Mouse (Mus musculus) ES-E14 (cell line): ENCODE data around the gene Tfcp2l1. TPM values are rescaled to one million over a fixed set of nuclear protein-coding genes. Genes with fewer than 3 reads are reported as not detected.
"Not testable (repeated sequence)": the region's sequence is repeated elsewhere in the genome, so short reads cannot be mapped to it uniquely, and the experiment has no call there.

ENCODE experiments used
- DNase-seq: peaks from one replicate; pipeline ENCODE4 v3.0.0-alpha.2; 2013; ENCODE audit warnings: low read depth, low spot score
- H3K27ac ChIP-seq: 2 replicates; pipeline ENCODE4 v1.5.1; 2012; ENCODE audit warnings: low read depth, mild to moderate bottlenecking, low read length, moderate library complexity, mixed read lengths; ENCODE audit not compliant: poor library complexity, insufficient read depth, severe bottlenecking
- H3K36me3 ChIP-seq: 2 replicates; pipeline ENCODE4 v1.6.1; 2012; ENCODE audit warnings: mild to moderate bottlenecking, low read length, moderate library complexity, mixed read lengths; ENCODE audit not compliant: control insufficient read depth, poor library complexity, insufficient read depth, severe bottlenecking
- H3K4me1 ChIP-seq, 2 experiments: fragments of 150-350 bp in 1 of 2; sonication (generic) in 1 of 2; 2 replicates each; pipeline ENCODE4 v1.6.1; 2012; ENCODE audit warnings: low read length in 2 of 2, mild to moderate bottlenecking in 1 of 2, mixed read lengths in 1 of 2; ENCODE audit not compliant: control insufficient read depth in 2 of 2, insufficient read depth in 2 of 2, poor library complexity in 1 of 2
- H3K4me3 ChIP-seq, 2 experiments: fragments of 150-350 bp in 1 of 2; sonication (generic) in 1 of 2; 2 replicates each; pipeline ENCODE4 v1.5.1; 2012; ENCODE audit warnings: low read length in 2 of 2, low read depth in 1 of 2, mild to moderate bottlenecking in 1 of 2, mixed read lengths in 1 of 2; ENCODE audit not compliant: insufficient read depth in 1 of 2, poor library complexity in 1 of 2, severe bottlenecking in 1 of 2
- H3K9ac ChIP-seq: 2 replicates; pipeline ENCODE4 v1.6.1; 2012; ENCODE audit warnings: low read depth, mild to moderate bottlenecking, low read length, mixed read lengths; ENCODE audit not compliant: poor library complexity, insufficient read depth, severe bottlenecking
- H3K9me3 ChIP-seq: fragments of 150-350 bp; sonication (generic); 2 replicates; pipeline ENCODE4 v1.6.1; 2012; ENCODE audit warnings: low read depth, mild to moderate bottlenecking, low read length; ENCODE audit not compliant: control insufficient read depth, insufficient read depth
- CHD2 ChIP-seq: IDR thresholded peaks from 2 replicates; pipeline ENCODE4 v1.6.1; 2014; ENCODE audit warnings: mild to moderate bottlenecking, low read depth, low read length, inconsistent platforms
- HCFC1 ChIP-seq: IDR thresholded peaks from 2 replicates; pipeline ENCODE4 v1.6.1; 2012; ENCODE audit warnings: low read length, inconsistent platforms, borderline replicate concordance; ENCODE audit not compliant: insufficient read depth
- MAFK ChIP-seq: IDR thresholded peaks from 2 replicates; pipeline ENCODE4 v1.6.1; 2014; ENCODE audit warnings: mild to moderate bottlenecking, low read depth, low read length, inconsistent platforms; ENCODE audit not compliant: insufficient read depth
- ZC3H11A ChIP-seq: IDR thresholded peaks from 2 replicates; pipeline ENCODE4 v1.6.1; 2012; ENCODE audit warnings: low read depth, mild to moderate bottlenecking, inconsistent platforms, low read length, borderline replicate concordance
- ZNF384 ChIP-seq: IDR thresholded peaks from 2 replicates; pipeline ENCODE4 v1.6.1; 2012; ENCODE audit warnings: low read depth, low read length, inconsistent platforms
- in situ Hi-C, 2 experiments: fragments of 600-800 bp; cut with MboI; formaldehyde crosslinking; loops; one replicate each; pipeline ENCODE4 v1.15.1; 2025; ENCODE audit warnings: low sequenced_read_pairs in 2 of 2, inconsistent platforms in 1 of 2; ENCODE audit not compliant: unreplicated experiment in 2 of 2
- total RNA-seq: library from RNA; depleted of rRNA; stranded (reverse); fragments of 300-350 nt; gene quantifications from 2 replicates; pipeline ENCODE4 v1.2.3, GENCODE M21; 2012

Tfcp2l1 gene
- total RNA-seq, 1 experiment: 36.0 TPM

DNA sequence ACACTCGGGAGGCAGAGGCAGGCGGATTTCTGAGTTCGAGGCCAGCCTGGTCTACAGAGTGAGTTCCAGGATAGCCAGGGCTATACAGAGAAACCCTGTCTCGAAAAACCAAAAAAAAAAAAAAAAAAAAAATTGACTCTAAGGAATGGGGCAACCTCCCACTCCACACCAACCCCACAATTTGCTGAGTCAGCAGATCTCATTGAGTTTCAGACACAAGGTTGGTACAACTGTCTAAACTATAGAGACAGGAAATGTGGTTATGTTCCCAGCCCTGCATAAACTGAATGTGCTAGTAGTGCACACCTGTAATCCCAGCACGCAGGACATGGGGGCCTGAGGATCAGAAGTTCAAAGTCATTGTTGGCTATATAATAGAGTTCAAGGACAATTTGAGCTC is 6.7 kb upstream of the Tfcp2l1 start:
- H3K9ac ChIP-seq: not testable (repeated sequence)

DNA sequence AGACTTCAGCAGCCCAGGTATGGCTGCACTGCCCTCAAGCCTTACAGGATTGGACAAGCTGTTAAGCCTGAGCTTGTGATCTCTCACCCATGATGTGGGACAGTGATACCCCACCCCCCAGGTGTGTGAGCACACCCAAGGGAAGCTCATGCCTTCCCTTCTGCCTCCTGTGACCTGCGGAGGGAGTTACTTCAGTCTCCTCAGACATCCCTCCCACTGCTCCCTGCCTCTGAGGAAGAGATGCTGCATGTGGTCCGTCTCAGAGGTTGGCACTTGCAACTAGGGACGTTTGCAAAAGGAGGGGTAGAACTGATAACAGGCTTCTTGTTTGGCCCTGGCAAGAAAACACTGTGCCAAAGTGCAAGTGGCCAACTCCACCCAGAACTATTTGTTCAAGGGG is 4.9 kb upstream of the Tfcp2l1 start:
- H3K9ac ChIP-seq: no peak overlapping the region
- H3K27ac ChIP-seq: no peak overlapping the region
- TF ChIP-seq HCFC1: no peak
- TF ChIP-seq ZNF384: no peak
- TF ChIP-seq MAFK: no peak
- TF ChIP-seq ZC3H11A: no peak
- TF ChIP-seq CHD2: no peak
- peaks cover 3 to 21% of the 10 kb centered on the region in 2 experiments; a peak in 2 of 4 replicates for H3K4me1 ChIP-seq
- H3K9me3 ChIP-seq: no peaks in the 10 kb centered on the region
- H3K36me3 ChIP-seq: no peaks in the 10 kb centered on the region
- no peak overlapping the region for H3K4me3 ChIP-seq
- in situ Hi-C loops: no loop called here
- DNase-seq: no peak

More for the DNA sequence above, 6.7 kb upstream of the Tfcp2l1 start:
- H3K36me3 ChIP-seq, H3K9me3 ChIP-seq, H3K4me3 ChIP-seq, H3K27ac ChIP-seq, DNase-seq, in situ Hi-C loops: not testable (repeated sequence)
- peaks cover 3 to 14% of the 10 kb centered on the region in 2 experiments; a peak in 2 of 4 replicates for H3K4me1 ChIP-seq
- TF ChIP-seq MAFK: peak; percentile 99

DNA sequence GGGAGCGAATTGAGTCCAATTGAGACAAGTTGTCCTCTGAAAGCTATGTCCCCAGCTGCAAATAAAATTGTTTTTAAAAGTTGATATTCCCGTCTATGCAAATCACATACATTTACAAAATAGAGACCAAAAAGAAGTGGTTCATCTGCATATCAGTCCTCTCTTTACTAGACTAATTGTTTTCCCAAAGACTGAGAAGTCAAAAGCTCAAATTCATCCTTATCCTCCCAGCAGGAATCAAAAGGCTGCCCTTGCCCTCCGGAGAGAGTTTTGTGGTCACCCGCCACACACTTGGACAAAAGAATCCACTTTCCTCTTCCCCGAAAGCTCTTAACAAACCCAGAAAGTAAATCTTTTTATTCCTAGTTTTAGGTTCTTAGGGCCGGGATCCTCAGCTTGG is 2.3 kb upstream of the Tfcp2l1 start:
- Histone ChIP-seq H3K4me1 (peaks cover 6 to 21% of the 10 kb centered on the region in 2 experiments; a peak in 2 of 4 replicates), H3K9me3 (no peaks in the 10 kb centered on the region), H3K9ac (no peak overlapping the region), H3K27ac (peak overlapping the region; percentile 63; the same call in 1 of the 2 replicates), H3K36me3 (no peaks in the 10 kb centered on the region), H3K4me3 (no peak overlapping the region)
- peak; percentile 74 for DNase-seq
- in situ Hi-C loops: loop anchor here in 1 of 2 experiments (25.0 kb wide), 1 partner anchor 437 kb away; the partner anchor contains the start of gene Gli2
- TF ChIP-seq HCFC1 (no peak), CHD2 (0 out of 2 replicates have a peak, but pooled peaks have one; percentile 20), ZC3H11A (no peak)

DNA sequence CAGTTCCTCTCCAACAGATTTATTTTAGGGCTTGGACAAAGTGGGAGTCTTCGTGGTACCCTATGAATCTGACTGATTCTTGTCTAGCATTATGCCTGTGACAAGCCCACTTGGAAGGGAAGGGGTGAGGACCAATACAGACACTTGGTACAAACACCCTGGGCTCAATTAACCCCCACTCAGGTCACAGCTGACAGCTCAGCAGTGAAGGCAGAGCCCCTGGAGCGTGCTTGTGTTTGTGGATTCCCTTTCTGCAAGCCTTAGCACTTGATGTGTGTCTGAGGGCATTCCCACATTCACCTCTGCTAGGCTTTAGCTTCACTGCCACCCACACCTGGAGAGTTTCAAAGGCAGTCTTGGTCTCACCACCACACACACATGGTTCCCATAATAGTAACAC is 1.8 kb upstream of the Tfcp2l1 start:
- in situ Hi-C loops: loop anchor here in 1 of 2 experiments (25.0 kb wide), 1 partner anchor 436 kb away; the partner anchor contains the start of gene Gli2
- Histone ChIP-seq H3K9ac (no peak overlapping the region), H3K27ac (peak overlapping the region; percentile 63), H3K36me3 (peaks cover 2% of the 10 kb centered on the region; the same call in 1 of the 2 replicates), H3K4me3 (no peak overlapping the region), H3K9me3 (no peaks in the 10 kb centered on the region), H3K4me1 (peaks cover 6 to 23% of the 10 kb centered on the region in 2 experiments; a peak in 2 of 4 replicates)
- no peak for TF ChIP-seq MAFK
- no peak for TF ChIP-seq HCFC1
- TF ChIP-seq ZC3H11A: no peak
- TF ChIP-seq CHD2: no peak
- DNase-seq: no peak

DNA sequence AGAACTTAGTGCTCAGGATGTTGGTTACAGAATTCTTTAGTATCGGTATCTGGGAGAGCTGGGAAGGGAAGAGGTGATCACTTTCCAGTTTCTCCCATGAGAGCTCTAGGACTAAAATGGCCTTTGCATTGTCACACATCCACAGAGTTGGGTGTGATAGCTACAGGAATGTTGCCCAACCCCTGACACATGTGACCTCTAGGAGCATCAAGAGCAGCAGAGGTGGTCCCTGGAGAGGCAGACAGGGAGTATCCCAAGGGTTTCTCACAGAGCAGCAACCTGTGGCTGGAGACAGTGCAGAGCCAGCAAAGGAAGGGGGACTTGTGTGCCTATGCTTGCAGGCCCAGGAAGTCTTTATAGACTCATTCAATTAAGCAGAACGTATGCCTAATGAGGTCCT is 1.3 kb upstream of the Tfcp2l1 start:
- in situ Hi-C loops: loop anchor here in 1 of 2 experiments (25.0 kb wide), 1 partner anchor 436 kb away; the partner anchor contains the start of gene Gli2
- Histone ChIP-seq H3K4me1 (peaks cover 6 to 23% of the 10 kb centered on the region in 2 experiments; a peak in 2 of 4 replicates), H3K4me3 (no peak overlapping the region), H3K9ac (no peak overlapping the region), H3K36me3 (peaks cover 2% of the 10 kb centered on the region; the same call in 1 of the 2 replicates), H3K27ac (peak overlapping the region; percentile 63; the same call in 1 of the 2 replicates), H3K9me3 (no peaks in the 10 kb centered on the region)
- TF ChIP-seq MAFK: no peak
- no peak for TF ChIP-seq HCFC1
- TF ChIP-seq CHD2: no peak
- TF ChIP-seq ZC3H11A: no peak
- no peak for TF ChIP-seq ZNF384
- no peak for DNase-seq
